Mouse (Mus musculus) macrophage (primary cell): ENCODE data around the gene Ccdc134. TPM values are rescaled to one million over a fixed set of nuclear protein-coding genes. Genes with fewer than 3 reads are reported as not detected.

Experiments used
- H3K27ac ChIP-seq: fragments of 350-480 bp; formaldehyde crosslinking; 2 replicates; pipeline ENCODE4 v1.9.0; 2021
- H3K36me3 ChIP-seq: fragments of 350-480 bp; formaldehyde crosslinking; 2 replicates; pipeline ENCODE4 v1.9.0; 2021; ENCODE audit errors: inconsistent target
- H3K4me3 ChIP-seq: fragments of 350-480 bp; formaldehyde crosslinking; 2 replicates; pipeline ENCODE4 v1.9.0; 2021; ENCODE audit errors: inconsistent target
- H3K79me2 ChIP-seq: fragments of 350-480 bp; formaldehyde crosslinking; 2 replicates; pipeline ENCODE4 v1.9.0; 2021; ENCODE audit errors: inconsistent target
- whole genome bisulfite sequencing: methylation state at CpG from one replicate; pipeline ENCODE4 v1.1.7; 2026; ENCODE audit warnings: inconsistent platforms; ENCODE audit not compliant: missing documents; 5-methylcytosine and 5-hydroxymethylcytosine counted together
- polyA plus RNA-seq: library from polyadenylated mRNA; stranded (reverse); fragments of 250-400 nt; gene quantifications from 3 replicates; pipeline ENCODE4 v1.2.4, GENCODE M21; 2018; ENCODE audit warnings: inconsistent platforms

Gene Ccdc134
- polyA plus RNA-seq, 1 experiment from 2014 or later: 6.6 TPM

- H3K4me3 ChIP-seq: no peak overlapping the region
- H3K36me3 ChIP-seq: peaks cover 71% of the 10 kb centered on the region
- 97% methylated on average over 10 of the region's 10 CpGs for WGBS
- H3K27ac ChIP-seq: no peak overlapping the region
- H3K79me2 ChIP-seq: no peaks in the 10 kb centered on the region; the same call in 1 of the 2 replicates
Measured at GRCm38 (mm10) chr15:82188481-82189240, 60.9 kb downstream of the Ccdc134 start.

Other genes with a start within 250 kb of the Ccdc134 start
- gene Polr3h, start 201.7 kb upstream of the Ccdc134 start, polyA plus RNA-seq: 4.7 to 14.4 TPM (median 4.7 TPM) in 3 replicates
- gene Csdc2, start 191.2 kb upstream of the Ccdc134 start, polyA plus RNA-seq: 0.10 TPM in 1 of 3 replicates, not detected in the others
- gene Pmm1, start 167.0 kb upstream of the Ccdc134 start, polyA plus RNA-seq: 10.2 to 15.5 TPM (median 14.8 TPM) in 3 replicates
- gene 1700029P11Rik, start 147.4 kb upstream of the Ccdc134 start, polyA plus RNA-seq: not detected in 3 replicates
- gene Xrcc6, start 140.1 kb upstream of the Ccdc134 start, polyA plus RNA-seq: 8.4 to 21.0 TPM (median 15.0 TPM) in 3 replicates
- 15.4 to 32.2 TPM (median 24.8 TPM) in 3 replicates for gene Desi1, start 94.1 kb upstream of the Ccdc134 start, polyA plus RNA-seq
- 42.7 to 102 TPM (median 90.6 TPM) in 3 replicates for gene Snu13, start 80.3 kb upstream of the Ccdc134 start, polyA plus RNA-seq
- not detected in 3 replicates for gene 4930407I10Rik, start 68.8 kb upstream of the Ccdc134 start, polyA plus RNA-seq
- gene Mei1, start 57.9 kb upstream of the Ccdc134 start, polyA plus RNA-seq: not detected in 3 replicates
- 41.2 to 100 TPM (median 69.4 TPM) in 3 replicates for gene Srebf2, start 19.3 kb downstream of the Ccdc134 start, polyA plus RNA-seq
- gene Shisa8, start 84.9 kb downstream of the Ccdc134 start, polyA plus RNA-seq: not detected in 3 replicates
- 0.09 TPM in 1 of 3 replicates, not detected in the others for gene Tnfrsf13c, start 96.4 kb downstream of the Ccdc134 start, polyA plus RNA-seq
- gene Cenpm, start 116.8 kb downstream of the Ccdc134 start, polyA plus RNA-seq: 0.32 to 3.8 TPM (median 0.76 TPM) in 3 replicates
- not detected in 3 replicates for gene 1500009C09Rik, start 124.5 kb downstream of the Ccdc134 start, polyA plus RNA-seq
- 0.17 TPM in 1 of 3 replicates, not detected in the others for gene Sept3, start 147.0 kb downstream of the Ccdc134 start, polyA plus RNA-seq
- gene Wbp2nl, start 171.0 kb downstream of the Ccdc134 start, polyA plus RNA-seq: not detected in 3 replicates
- gene Naga, start 211.0 kb downstream of the Ccdc134 start, polyA plus RNA-seq: 77.0 to 153 TPM (median 125 TPM) in 3 replicates
- 0.70 to 1.6 TPM (median 1.00 TPM) in 3 replicates for gene Pheta2, start 211.0 kb downstream of the Ccdc134 start, polyA plus RNA-seq
- 151 to 223 TPM (median 166 TPM) in 3 replicates for gene Smdt1, start 211.0 kb downstream of the Ccdc134 start, polyA plus RNA-seq
- 111 to 200 TPM (median 159 TPM) in 3 replicates for gene Ndufa6, start 226.4 kb downstream of the Ccdc134 start, polyA plus RNA-seq